Mouse (Mus musculus) lung, adult 2 months (tissue): ENCODE measurements around the gene Ext2.

Experiments used
- CTCF ChIP-seq: fragments of 200-500 bp; IDR thresholded peaks from 2 replicates; pipeline ENCODE4 v1.5.1; 2011; ENCODE audit warnings: mild to moderate bottlenecking, low read length, control low read depth; ENCODE audit not compliant: insufficient read depth
- POLR2A ChIP-seq: fragments of 200-500 bp; IDR thresholded peaks from 2 replicates; pipeline ENCODE4 v1.6.1; 2011; ENCODE audit warnings: low read depth, mild to moderate bottlenecking, control low read depth, low read length, borderline replicate concordance; ENCODE audit errors: extremely low read depth

GRCm38 (mm10) chr2:93807440-93807839 lies 14.9 kb downstream of the Ext2 start:
- TF ChIP-seq POLR2A (no peak), CTCF (no peak)
